Mouse (Mus musculus) midbrain, embryonic 16.5 days (tissue): Measurements from ENCODE around the gene 0610012G03Rik. TPM values are rescaled to one million over a fixed set of nuclear protein-coding genes. Genes with fewer than 3 reads are reported as not detected.

Source experiments
- ATAC-seq: fragments of 200-750 bp; cut with Nextera tagmentation; 2 replicates; pipeline ENCODE4 v1.8.0; 2017; ENCODE audit warnings: moderate TSS enrichment
- H3K27ac ChIP-seq: fragments of 300-500 bp; sonication (generic); 2 replicates; pipeline ENCODE4 v1.5.1; 2014; ENCODE audit warnings: mild to moderate bottlenecking, low read length, mixed read lengths
- H3K27me3 ChIP-seq: fragments of 300-500 bp; sonication (generic); 2 replicates; pipeline ENCODE4 v1.6.1; 2014; ENCODE audit warnings: low read depth, low read length, mixed read lengths; ENCODE audit not compliant: control insufficient read depth, insufficient read depth
- H3K36me3 ChIP-seq: fragments of 300-500 bp; sonication (generic); 2 replicates; pipeline ENCODE4 v1.6.1; 2014; ENCODE audit warnings: mild to moderate bottlenecking, low read length, moderate library complexity, mixed read lengths; ENCODE audit not compliant: control insufficient read depth, insufficient read depth
- H3K4me1 ChIP-seq: fragments of 300-500 bp; sonication (generic); 2 replicates; pipeline ENCODE4 v1.6.1; 2014; ENCODE audit warnings: mild to moderate bottlenecking, low read length, mixed read lengths; ENCODE audit not compliant: control insufficient read depth, insufficient read depth
- H3K4me2 ChIP-seq: fragments of 300-500 bp; sonication (generic); 2 replicates; pipeline ENCODE4 v1.6.1; 2014; ENCODE audit warnings: mild to moderate bottlenecking, low read length, mixed read lengths
- H3K4me3 ChIP-seq: fragments of 300-500 bp; sonication (generic); 2 replicates; pipeline ENCODE4 v1.5.1; 2014; ENCODE audit warnings: low read depth, mild to moderate bottlenecking, low read length, moderate library complexity, mixed read lengths
- H3K9ac ChIP-seq: fragments of 300-500 bp; sonication (generic); 2 replicates; pipeline ENCODE4 v1.6.1; 2014; ENCODE audit warnings: low read depth, low read length, mixed read lengths
- H3K9me3 ChIP-seq: fragments of 300-500 bp; sonication (generic); replicated peaks from 2 replicates; pipeline ENCODE4 v1.6.1; 2014; ENCODE audit warnings: mild to moderate bottlenecking, low read length, mixed read lengths; ENCODE audit not compliant: control insufficient read depth, poor library complexity, severe bottlenecking
- WGBS: fragments of 180-500 bp; shearing (Covaris S2); extraction: QIAGEN DNeasy Blood & Tissue Kit; methylation state at CpG from one replicate; pipeline ENCODE4 v1.1.7; 2014; 5-methylcytosine and 5-hydroxymethylcytosine counted together
- polyA plus RNA-seq: library from polyadenylated mRNA; unstranded; fragments of >200 nt; fragmentation: Nextera tagmentation; extraction: Ambion mirVana; gene quantifications from 2 replicates; pipeline ENCODE4 v1.2.1, GENCODE M21; 2015

The 0610012G03Rik gene
- polyA plus RNA-seq, 1 experiment from 2014 or later = 117 TPM

- Histone ChIP-seq H3K4me2 (no peak overlapping the region), H3K9me3 (no peaks in the 10 kb centered on the region), H3K9ac (no peak overlapping the region), H3K4me1 (no peaks in the 10 kb centered on the region), H3K4me3 (no peak overlapping the region), H3K27me3 (no peaks in the 10 kb centered on the region), H3K27ac (no peak overlapping the region), H3K36me3 (no peaks in the 10 kb centered on the region)
- ATAC-seq = no peak
- 72% methylated on average over 6 of the region's 6 CpGs for WGBS
These were observed 22.2 kb downstream of the 0610012G03Rik start for GRCm38 (mm10) chr16:31926091-31926490.

- Histone ChIP-seq H3K4me1 (no peaks in the 10 kb centered on the region), H3K4me3 (no peak overlapping the region), H3K4me2 (no peak overlapping the region), H3K27me3 (no peaks in the 10 kb centered on the region), H3K36me3 (no peaks in the 10 kb centered on the region), H3K9ac (no peak overlapping the region), H3K27ac (no peak overlapping the region), H3K9me3 (no peaks in the 10 kb centered on the region)
- ATAC-seq = no peak
- 86% methylated on average over 6 of the region's 6 CpGs for WGBS
These were observed 23.9 kb downstream of the 0610012G03Rik start for GRCm38 (mm10) chr16:31924368-31924767.

- WGBS = 6% methylated on average over 14 of the region's 14 CpGs
- Histone ChIP-seq H3K27me3 (no peaks in the 10 kb centered on the region), H3K4me1 (no peaks in the 10 kb centered on the region; the same call in 1 of the 2 replicates), H3K4me3 (no peak overlapping the region), H3K36me3 (no peaks in the 10 kb centered on the region), H3K27ac (no peak overlapping the region; the same call in 1 of the 2 replicates), H3K9me3 (no peaks in the 10 kb centered on the region), H3K9ac (peak overlapping the region; percentile 31; the same call in 1 of the 2 replicates), H3K4me2 (peak overlapping the region; percentile 33)
- ATAC-seq = peak; percentile 54; the same call in 1 of the 2 replicates
These were observed 30.0 kb downstream of the 0610012G03Rik start for GRCm38 (mm10) chr16:31918248-31918724.

GRCm38 (mm10) chr16:31917776-31918175 lies 30.5 kb downstream of the 0610012G03Rik start:
- Histone ChIP-seq H3K27ac (no peak overlapping the region), H3K9ac (peak overlapping the region; percentile 31; the same call in 1 of the 2 replicates), H3K4me3 (no peak overlapping the region), H3K9me3 (no peaks in the 10 kb centered on the region), H3K4me1 (no peaks in the 10 kb centered on the region; the same call in 1 of the 2 replicates), H3K4me2 (no peak overlapping the region), H3K36me3 (no peaks in the 10 kb centered on the region), H3K27me3 (no peaks in the 10 kb centered on the region)
- no peak for ATAC-seq
- 83% methylated on average over 11 of the region's 11 CpGs for WGBS

- peaks cover 7% of the 10 kb centered on the region; the same call in 1 of the 2 replicates for H3K4me1 ChIP-seq
- H3K9me3 ChIP-seq = no peaks in the 10 kb centered on the region
- no peak overlapping the region for H3K4me2 ChIP-seq
- H3K4me3 ChIP-seq = no peak overlapping the region
- WGBS = 82% methylated on average over 10 of the region's 10 CpGs
- no peak overlapping the region for H3K27ac ChIP-seq
- no peaks in the 10 kb centered on the region for H3K27me3 ChIP-seq
- H3K36me3 ChIP-seq = no peaks in the 10 kb centered on the region
- H3K9ac ChIP-seq = no peak overlapping the region
- ATAC-seq = no peak
These were observed 37.9 kb downstream of the 0610012G03Rik start for GRCm38 (mm10) chr16:31910281-31910847.

- no peaks in the 10 kb centered on the region for H3K9me3 ChIP-seq
- H3K9ac ChIP-seq = no peak overlapping the region
- 63% methylated on average over 11 of the region's 11 CpGs for WGBS
- no peaks in the 10 kb centered on the region for H3K27me3 ChIP-seq
- H3K4me2 ChIP-seq = no peak overlapping the region
- no peak overlapping the region for H3K27ac ChIP-seq
- peaks cover 7% of the 10 kb centered on the region; the same call in 1 of the 2 replicates for H3K4me1 ChIP-seq
- no peaks in the 10 kb centered on the region for H3K36me3 ChIP-seq
- H3K4me3 ChIP-seq = no peak overlapping the region
- no peak for ATAC-seq
These were observed 39.3 kb downstream of the 0610012G03Rik start for GRCm38 (mm10) chr16:31908959-31909358.

GRCm38 (mm10) chr16:31906896-31907295 lies 41.4 kb downstream of the 0610012G03Rik start:
- ATAC-seq = peak; percentile 49; the same call in 1 of the 2 replicates
- Histone ChIP-seq H3K4me2 (peak overlapping the region; percentile 31), H3K9me3 (no peaks in the 10 kb centered on the region), H3K4me1 (peaks cover 7% of the 10 kb centered on the region; the same call in 1 of the 2 replicates), H3K9ac (no peak overlapping the region), H3K27me3 (no peaks in the 10 kb centered on the region), H3K27ac (no peak overlapping the region), H3K4me3 (no peak overlapping the region), H3K36me3 (no peaks in the 10 kb centered on the region)
- WGBS = 9% methylated on average over 9 of the region's 9 CpGs

GRCm38 (mm10) chr16:31905891-31906825 lies 42.1 kb downstream of the 0610012G03Rik start:
- Histone ChIP-seq H3K9me3 (no peaks in the 10 kb centered on the region), H3K4me3 (no peak overlapping the region), H3K9ac (no peak overlapping the region; the same call in 1 of the 2 replicates), H3K27me3 (no peaks in the 10 kb centered on the region), H3K4me1 (peaks cover 7% of the 10 kb centered on the region; the same call in 1 of the 2 replicates), H3K4me2 (peak overlapping the region; percentile 31), H3K27ac (no peak overlapping the region), H3K36me3 (no peaks in the 10 kb centered on the region)
- 30% methylated on average over 20 of the region's 20 CpGs for WGBS
- peak; percentile 44 for ATAC-seq
